Mouse (Mus musculus) cortical plate, adult 2 months (tissue): ENCODE measurements around the gene H1f0. TPM values are rescaled to one million over a fixed set of nuclear protein-coding genes. Genes with fewer than 3 reads are reported as not detected.

Experiments
- H3K27ac ChIP-seq: fragments of 200-500 bp; 2 replicates; pipeline ENCODE4 v1.5.1; 2012; ENCODE audit warnings: low read length, control low read depth, inconsistent platforms; ENCODE audit not compliant: insufficient read depth
- H3K4me1 ChIP-seq: fragments of 200-500 bp; 2 replicates; pipeline ENCODE4 v1.6.1; 2011; ENCODE audit warnings: low read length; ENCODE audit not compliant: control insufficient read depth, insufficient read depth
- H3K4me3 ChIP-seq: fragments of 200-500 bp; 2 replicates; pipeline ENCODE4 v1.5.1; 2011; ENCODE audit warnings: mild to moderate bottlenecking, low read length, control low read depth; ENCODE audit not compliant: insufficient read depth
- CTCF ChIP-seq: fragments of 200-500 bp; IDR thresholded peaks from 2 replicates; pipeline ENCODE4 v1.5.1; 2011; ENCODE audit warnings: mild to moderate bottlenecking, control low read depth, low read length; ENCODE audit not compliant: insufficient read depth; ENCODE audit errors: extremely low read depth
- POLR2A ChIP-seq: fragments of 200-500 bp; IDR thresholded peaks from 2 replicates; pipeline ENCODE4 v1.6.1; 2011; ENCODE audit warnings: mild to moderate bottlenecking, low read length, control low read depth; ENCODE audit not compliant: insufficient read depth; ENCODE audit errors: extremely low read depth
- polyA plus RNA-seq: library from polyadenylated mRNA; depleted of rRNA; stranded (reverse); fragments of >200 nt; gene quantifications from 2 replicates; pipeline ENCODE4 v1.2.3, GENCODE M21; 2012

H1f0 gene
- polyA plus RNA-seq, 1 experiment: 109 TPM

GRCm38 (mm10) chr15:78989152-78990092 is 38.8 kb upstream of the H1f0 start:
- Histone ChIP-seq H3K4me3 (no peak overlapping the region), H3K4me1 (peaks cover 6% of the 10 kb centered on the region), H3K27ac (no peak overlapping the region)
- TF ChIP-seq CTCF (no peak), POLR2A (no peak)

- H3K27ac ChIP-seq: no peak overlapping the region
These were observed 38.2 kb upstream of the H1f0 start for GRCm38 (mm10) chr15:78990093-78990463.

GRCm38 (mm10) chr15:78990970-78991525 is 37.2 kb upstream of the H1f0 start:
- Histone ChIP-seq H3K27ac (no peak overlapping the region), H3K4me1 (peaks cover 4% of the 10 kb centered on the region), H3K4me3 (no peak overlapping the region)
- TF ChIP-seq POLR2A (no peak), CTCF (no peak)

More at GRCm38 (mm10) chr15:78990093-78990463, 38.2 kb upstream of the H1f0 start:
- TF ChIP-seq CTCF (no peak), POLR2A (no peak)
- Histone ChIP-seq H3K4me1 (peaks cover 4% of the 10 kb centered on the region), H3K4me3 (no peak overlapping the region)

- Histone ChIP-seq H3K4me3 (no peak overlapping the region), H3K27ac (no peak overlapping the region), H3K4me1 (peaks cover 4% of the 10 kb centered on the region)
- TF ChIP-seq POLR2A (no peak), CTCF (no peak)
These were observed 36.0 kb upstream of the H1f0 start for GRCm38 (mm10) chr15:78992235-78992634.

GRCm38 (mm10) chr15:78992925-78993324 is 35.3 kb upstream of the H1f0 start:
- Histone ChIP-seq H3K4me3 (no peak overlapping the region), H3K27ac (no peak overlapping the region), H3K4me1 (peaks cover 4% of the 10 kb centered on the region)
- no peak for TF ChIP-seq CTCF
- TF ChIP-seq POLR2A: no peak

GRCm38 (mm10) chr15:78995916-78996315 is 32.3 kb upstream of the H1f0 start:
- Histone ChIP-seq H3K27ac (no peak overlapping the region), H3K4me1 (no peaks in the 10 kb centered on the region), H3K4me3 (no peak overlapping the region)
- TF ChIP-seq POLR2A (no peak), CTCF (no peak)

GRCm38 (mm10) chr15:78996663-78997062 is 31.6 kb upstream of the H1f0 start:
- Histone ChIP-seq H3K27ac (no peak overlapping the region), H3K4me1 (no peaks in the 10 kb centered on the region), H3K4me3 (no peak overlapping the region)
- TF ChIP-seq POLR2A: no peak
- no peak for TF ChIP-seq CTCF

- no peak overlapping the region for H3K4me3 ChIP-seq
These were observed 29.9 kb upstream of the H1f0 start for GRCm38 (mm10) chr15:78998348-78998747.

GRCm38 (mm10) chr15:78999586-78999985 is 28.7 kb upstream of the H1f0 start:
- Histone ChIP-seq H3K4me3 (no peak overlapping the region), H3K4me1 (no peaks in the 10 kb centered on the region), H3K27ac (no peak overlapping the region)
- no peak for TF ChIP-seq CTCF
- TF ChIP-seq POLR2A: no peak

More at GRCm38 (mm10) chr15:78998348-78998747, 29.9 kb upstream of the H1f0 start:
- TF ChIP-seq POLR2A: no peak
- TF ChIP-seq CTCF: no peak
- Histone ChIP-seq H3K4me1 (no peaks in the 10 kb centered on the region), H3K27ac (no peak overlapping the region)

- no peak for TF ChIP-seq CTCF
- TF ChIP-seq POLR2A: no peak
- Histone ChIP-seq H3K4me1 (no peaks in the 10 kb centered on the region), H3K27ac (no peak overlapping the region), H3K4me3 (no peak overlapping the region)
These were observed 27.9 kb upstream of the H1f0 start for GRCm38 (mm10) chr15:79000357-79000791.
